Mouse (Mus musculus): Measurements from ENCODE around the gene Ppp1r18. TPM values are rescaled to one million over a fixed set of nuclear protein-coding genes. Genes with fewer than 3 reads are reported as not detected.

The Ppp1r18 gene
- total RNA-seq, 2 experiments from 2014 or later = 15.6 to 17.0 TPM

DNA sequence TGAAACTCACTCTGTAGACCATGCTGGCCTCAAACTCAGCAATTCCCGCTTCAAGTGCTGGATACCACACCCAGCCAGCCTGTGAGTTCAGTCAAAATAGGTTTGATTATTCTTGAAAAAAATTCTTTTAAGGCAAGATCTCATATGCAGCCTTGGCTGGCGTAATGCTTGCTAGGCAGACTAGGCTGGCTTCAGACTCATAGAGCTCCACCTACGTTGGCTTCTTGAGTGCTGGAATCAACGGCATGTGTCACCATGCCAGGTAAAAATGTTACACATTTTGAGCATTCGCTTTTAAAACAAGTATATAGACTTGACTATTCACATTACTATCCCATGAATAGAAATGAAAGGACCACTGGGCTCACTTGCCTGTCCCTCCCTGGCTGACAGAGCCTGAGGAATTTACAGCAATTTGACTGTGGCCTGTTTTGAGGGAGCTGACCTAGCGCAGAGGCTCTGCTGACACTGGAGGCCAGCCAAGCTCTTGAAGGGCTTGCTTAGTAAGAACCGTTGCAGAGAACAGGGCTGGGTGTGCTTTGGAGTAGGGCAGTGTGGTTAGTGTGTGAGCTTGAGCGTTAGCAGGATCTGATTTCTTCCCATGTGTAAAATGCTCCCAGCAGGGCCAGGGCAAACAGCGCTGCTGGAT is 38.1 kb downstream of the Ppp1r18 start:
- intact Hi-C loops (cut with DNase I) = no loop called here
- peak; percentile 39 to 50 for DNase-seq

GRCm38 (mm10) chr17:35903992-35904355 is 38.6 kb downstream of the Ppp1r18 start:
- DNase-seq = no peak
- intact Hi-C loops (cut with DNase I) = no loop called here

DNA sequence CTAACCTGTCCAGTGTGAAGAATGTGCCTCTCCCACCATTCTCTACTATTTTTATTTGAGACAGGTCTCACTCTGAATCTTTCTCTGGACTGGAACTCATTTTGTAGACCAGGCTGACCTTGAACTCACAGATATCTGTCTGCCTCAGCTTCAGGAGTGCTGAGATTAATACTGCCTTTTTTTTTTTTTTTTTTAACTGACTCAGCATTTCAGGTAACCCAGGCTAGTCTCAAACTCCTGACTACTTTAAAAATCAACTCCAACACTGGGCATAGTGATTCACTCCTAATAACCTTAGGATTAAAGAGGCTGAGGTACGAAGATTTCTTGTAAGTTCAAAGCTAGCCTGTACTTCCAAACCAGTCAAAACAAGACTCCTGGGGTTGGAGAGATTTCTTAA is 40.2 kb downstream of the Ppp1r18 start:
- no peak for DNase-seq
- intact Hi-C loops (cut with DNase I) = no loop called here

DNA sequence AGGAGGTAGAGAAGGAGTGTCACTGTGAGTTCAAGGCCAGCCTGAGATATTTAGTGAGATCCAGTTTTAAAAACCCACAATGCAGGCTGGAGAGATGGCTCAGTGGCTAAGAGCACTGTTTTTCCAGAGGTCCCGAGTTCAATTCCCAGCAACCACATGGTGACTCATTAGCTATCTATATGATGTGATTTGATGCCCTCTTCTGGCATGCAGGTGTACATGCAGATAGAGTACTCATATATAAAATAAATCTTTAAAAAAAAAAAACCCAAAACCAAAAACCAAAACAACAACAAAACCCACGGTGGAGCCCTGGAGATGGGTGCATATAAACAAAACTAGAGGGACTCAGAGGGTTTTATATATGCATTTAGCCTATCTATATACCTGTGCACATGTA is 42.2 kb downstream of the Ppp1r18 start:
- DNase-seq = no peak
- intact Hi-C loops (cut with DNase I) = loop anchor here (2.0 kb wide), 1 partner anchor 27 kb away; no protein-coding TSS in a partner anchor

DNA sequence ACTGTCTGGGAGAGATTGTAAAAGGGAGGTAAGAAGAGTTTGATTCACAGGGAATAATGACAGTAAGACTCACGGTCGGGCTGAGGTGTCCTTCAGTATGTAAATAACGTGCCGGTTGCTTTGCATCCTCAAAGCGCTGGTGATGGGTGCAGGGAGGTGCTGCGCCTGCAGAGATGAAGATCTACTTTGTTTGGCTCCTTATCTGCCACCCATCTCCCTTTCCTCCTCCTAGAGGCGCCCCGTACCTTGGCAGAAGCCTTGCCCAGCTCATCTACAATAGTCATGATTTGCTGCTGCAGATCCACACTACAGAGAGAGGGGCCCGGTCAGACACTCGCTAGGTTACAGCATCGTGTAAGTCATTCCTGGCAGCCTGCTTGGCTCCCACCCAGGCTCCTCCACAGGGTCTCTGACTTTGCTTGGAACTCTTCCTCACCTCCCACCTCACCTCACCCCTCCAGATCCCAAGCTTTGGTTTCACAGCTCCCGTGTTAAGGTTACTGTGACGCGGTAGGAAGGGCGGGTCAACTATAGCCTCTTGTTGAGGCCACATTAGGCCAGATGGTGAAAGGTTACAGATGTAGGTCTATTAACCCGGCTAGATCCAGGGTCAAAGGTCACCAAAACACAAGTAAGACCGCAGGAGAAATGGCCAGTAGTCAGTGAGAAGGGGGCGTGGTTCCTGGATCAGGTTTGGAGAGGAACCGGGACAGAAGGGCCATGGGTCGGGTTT is 44.0 kb downstream of the Ppp1r18 start:
- no peak for DNase-seq
- intact Hi-C loops (cut with DNase I) = loop anchor here (2.0 kb wide), 1 partner anchor 29 kb away; no protein-coding TSS in a partner anchor

GRCm38 (mm10) chr17:35909919-35910369 is 44.6 kb downstream of the Ppp1r18 start, which contains the start of gene Atat1:
Gene Atat1, minus strand, starts transcription at chr17:35910075.
- DNase-seq = peak; percentile 90 to 96
- intact Hi-C loops (cut with DNase I) = loop anchor here (2.0 kb wide), 1 partner anchor 29 kb away; no protein-coding TSS in a partner anchor

GRCm38 (mm10) chr17:35914975-35915374 is 49.6 kb downstream of the Ppp1r18 start:
- intact Hi-C loops (cut with DNase I) = loop anchor here (2.0 kb wide), 1 partner anchor 16 kb away; no protein-coding TSS in a partner anchor
- no peak for DNase-seq

DNA sequence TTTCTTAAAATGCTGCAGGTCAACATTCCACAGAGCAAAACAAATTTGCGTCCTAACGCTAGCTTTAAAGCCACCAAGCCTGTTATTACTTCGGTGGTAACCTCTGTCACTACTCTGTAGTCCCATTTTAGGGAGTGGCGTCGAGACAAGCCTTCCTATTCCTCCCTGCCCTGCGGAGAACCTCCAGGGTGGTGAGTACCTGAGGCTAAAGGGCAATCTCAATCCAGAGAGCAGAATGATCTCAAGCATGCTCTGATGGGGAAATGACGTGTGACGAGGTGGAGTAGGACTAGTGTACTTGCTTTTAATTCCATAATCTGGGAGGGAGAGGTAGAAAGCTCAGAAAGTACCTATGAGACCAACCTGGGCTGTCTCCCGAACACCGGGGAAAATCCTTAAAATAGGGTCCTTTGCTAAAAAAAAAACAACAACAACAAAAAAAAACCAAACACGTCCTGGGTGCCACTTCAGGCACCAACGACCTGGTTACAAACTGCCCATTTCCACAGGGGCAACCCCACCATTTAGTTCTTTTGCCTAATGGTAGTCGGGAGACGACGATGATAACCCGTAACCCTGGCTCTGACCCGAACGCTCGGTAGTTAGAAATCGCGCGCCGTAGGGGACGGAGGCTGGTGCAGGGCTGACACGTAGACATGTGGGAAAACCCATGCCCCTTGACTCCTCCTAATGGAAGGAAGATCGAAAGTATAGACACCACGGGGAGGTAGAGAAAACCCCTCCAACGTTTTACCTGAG is 50.3 kb downstream of the Ppp1r18 start:
- DNase-seq = no peak
- intact Hi-C loops (cut with DNase I) = loop anchor here (2.0 kb wide), 3 partner anchors 17 to 79 kb away; no protein-coding TSS in a partner anchor

DNA sequence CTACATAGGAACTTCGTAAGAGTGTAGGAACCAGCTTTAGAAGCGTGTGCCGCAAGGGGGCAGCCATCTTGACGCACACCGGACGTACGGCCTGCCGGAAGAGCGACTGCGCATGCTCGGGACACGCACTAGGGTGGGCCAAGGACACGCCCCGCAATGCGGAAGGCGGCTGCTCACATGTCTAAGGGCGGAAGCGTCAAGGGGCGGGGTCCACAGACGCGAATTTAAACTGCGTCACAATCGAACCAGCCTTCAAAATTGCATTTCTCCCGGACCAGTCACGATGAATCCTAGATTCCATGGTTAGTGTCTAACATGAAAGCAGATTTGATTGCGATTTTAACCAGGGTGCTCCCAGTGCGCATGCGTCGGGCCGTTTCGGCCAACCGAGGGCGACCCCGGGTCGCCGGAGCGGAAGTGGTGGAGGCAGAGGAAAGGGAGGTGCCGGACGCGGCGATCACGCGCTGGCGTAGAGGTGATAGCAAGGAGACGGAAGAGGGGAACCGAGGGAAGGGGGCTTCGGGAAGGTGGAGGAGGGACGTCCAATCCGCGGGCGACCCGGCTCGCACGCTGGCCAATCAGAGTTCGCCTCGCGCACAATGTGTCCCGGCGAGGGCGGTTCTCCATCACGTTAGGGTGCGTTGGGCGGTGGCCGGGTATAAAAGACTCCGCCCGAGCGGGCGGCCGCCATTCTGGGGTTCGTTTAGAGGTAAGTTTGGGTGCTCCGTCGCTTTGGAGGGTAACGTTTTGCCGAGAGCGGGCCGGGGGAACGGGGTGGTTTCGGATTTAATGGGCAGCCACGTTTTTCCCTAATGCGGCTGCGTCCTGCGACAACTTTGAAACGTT is 51.1 kb downstream of the Ppp1r18 start, which contains the start of the genes Mrps18b and Ppp1r10:
Mrps18b (minus strand) TSS at position 93 of the 846 bp plus-strand sequence.
Ppp1r10 (plus strand) TSS at position 138 of the 846 bp plus-strand sequence.
- peak; percentile 97 to 98 for DNase-seq
- intact Hi-C loops (cut with DNase I) = loop anchor here (2.0 kb wide), 2 partner anchors 50 to 80 kb away; no protein-coding TSS in a partner anchor

GRCm38 (mm10) chr17:35917143-35917462 is 51.7 kb downstream of the Ppp1r18 start:
- no peak for DNase-seq
- intact Hi-C loops (cut with DNase I) = loop anchor here (2.0 kb wide), 2 partner anchors 50 to 80 kb away; no protein-coding TSS in a partner anchor

DNA sequence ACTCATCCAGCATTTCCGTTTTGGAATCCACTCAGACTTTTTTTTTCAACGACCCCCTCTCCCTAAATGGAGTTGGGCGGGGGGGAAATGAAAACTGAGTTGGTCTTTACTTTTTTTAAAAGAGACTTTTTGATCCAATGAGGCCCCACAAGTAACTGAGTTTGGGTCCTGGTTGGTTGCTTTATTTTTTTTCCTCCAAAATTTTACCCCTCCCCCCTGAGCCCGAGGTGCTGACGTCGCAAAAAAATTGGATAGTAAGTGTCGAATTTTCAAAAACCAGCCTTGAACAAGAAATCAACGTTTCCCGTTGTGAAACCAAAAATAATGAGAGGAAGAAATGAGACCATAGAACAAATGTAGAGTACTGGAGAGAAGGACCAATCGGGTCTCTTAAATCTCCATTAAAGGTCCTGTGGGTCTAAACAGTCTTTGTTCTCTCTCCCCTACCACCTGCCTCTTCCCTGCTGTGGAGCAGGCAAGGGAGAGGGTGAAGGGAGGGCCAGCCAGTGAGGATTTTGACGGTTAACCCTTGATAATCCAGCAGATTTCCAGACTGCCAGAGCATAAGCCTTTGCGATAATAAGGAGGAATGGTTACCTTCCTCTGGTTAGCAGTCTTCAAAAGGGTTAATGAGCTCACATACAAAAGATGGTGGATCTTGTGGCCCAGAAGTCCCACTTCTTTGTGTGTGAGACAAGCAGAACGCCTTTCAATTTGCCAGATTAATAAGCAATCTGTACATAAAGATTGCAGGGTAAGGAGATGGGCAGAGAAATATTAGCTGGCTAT is 52.3 kb downstream of the Ppp1r18 start:
- intact Hi-C loops (cut with DNase I) = loop anchor here (2.0 kb wide), 2 partner anchors 51 to 81 kb away; no protein-coding TSS in a partner anchor
- DNase-seq = peak; percentile 46 to 59

- peak; percentile 53 to 62 for DNase-seq
- intact Hi-C loops (cut with DNase I) = no loop called here
Observed at GRCm38 (mm10) chr17:35918276-35919059, 53.1 kb downstream of the Ppp1r18 start.

- intact Hi-C loops (cut with DNase I) = no loop called here
Observed at GRCm38 (mm10) chr17:35919060-35919715, 53.8 kb downstream of the Ppp1r18 start.

DNA sequence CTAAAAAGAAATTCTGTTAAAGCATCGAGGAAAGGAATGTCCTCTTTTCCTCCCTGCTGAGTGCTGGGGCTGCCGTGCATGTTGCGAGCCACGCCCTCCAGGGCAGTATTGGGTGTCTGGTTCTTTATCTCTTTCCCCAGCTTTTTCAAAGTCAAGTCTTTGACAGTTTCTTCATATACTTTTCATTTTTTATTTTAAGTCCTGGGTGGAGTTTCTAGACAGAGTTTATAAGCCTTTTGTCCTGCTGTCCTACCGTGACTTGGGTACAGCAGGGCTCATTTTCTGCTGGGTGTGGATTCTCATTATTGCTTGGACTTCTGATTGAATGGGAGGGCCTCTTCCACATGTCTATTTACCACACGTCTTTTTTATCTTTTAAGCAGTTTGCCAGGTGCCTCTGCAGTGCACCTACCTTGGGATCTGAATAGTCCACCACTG is 54.5 kb downstream of the Ppp1r18 start:
- intact Hi-C loops (cut with DNase I) = loop anchor here (5.0 kb wide), 1 partner anchor 62 kb away; the partner anchor contains the start of gene Prr3
- no peak for DNase-seq

More at GRCm38 (mm10) chr17:35919060-35919715, 53.8 kb downstream of the Ppp1r18 start:
- peak; percentile 90 to 94 for DNase-seq

- no peak for DNase-seq
- intact Hi-C loops (cut with DNase I) = loop anchor here (5.0 kb wide), 1 partner anchor 62 kb away; the partner anchor contains the start of gene Prr3
Observed at GRCm38 (mm10) chr17:35920384-35920783, 55.0 kb downstream of the Ppp1r18 start.

GRCm38 (mm10) chr17:35920862-35921562 is 55.6 kb downstream of the Ppp1r18 start:
- intact Hi-C loops (cut with DNase I) = loop anchor here (5.0 kb wide), 1 partner anchor 61 kb away; the partner anchor contains the start of gene Prr3
- DNase-seq = no peak
